Mouse (Mus musculus): ENCODE measurements around the gene Rab40c. TPM values are rescaled to one million over a fixed set of nuclear protein-coding genes. Genes with fewer than 3 reads are reported as not detected.

The Rab40c gene
- polyA plus RNA-seq, 1 experiment from 2014 or later, result 17.2 TPM

DNA sequence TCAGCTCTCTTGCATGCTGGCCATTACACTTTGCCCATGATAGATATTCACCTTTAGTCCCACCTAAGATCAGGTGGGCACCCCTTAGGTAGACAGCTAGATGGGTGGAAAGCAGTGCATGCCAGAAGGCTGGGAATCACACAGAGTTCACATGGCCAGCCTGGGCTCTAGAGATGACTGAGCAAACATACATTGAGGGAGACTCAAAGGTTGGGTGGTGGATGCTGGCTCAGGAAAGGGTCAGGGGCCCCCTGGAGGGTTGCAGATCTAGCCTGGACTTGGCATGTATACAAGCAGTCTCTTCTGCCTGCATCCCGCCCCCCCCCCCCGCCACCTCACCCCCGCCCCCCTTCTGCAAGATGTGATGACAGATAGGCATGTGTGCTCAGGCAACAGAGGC, 31.2 kb upstream of the Rab40c start:
- no CpG with 5 or more reads among the region's 3 CpGs for WGBS
- Histone ChIP-seq H3K4me1 (ENCODE audit: control insufficient read depth, insufficient read depth, low read length) (peaks cover 8% of the 10 kb centered on the region; the same call in 1 of the 2 replicates), H3K27ac (ENCODE audit: low read length) (no peak overlapping the region), H3K4me3 (ENCODE audit: low read depth, low read length) (no peak overlapping the region), H3K9ac (replicated peaks; ENCODE audit: low read depth, low read length) (0 out of 2 replicates have a peak overlapping the region, but pooled peaks have one; percentile 18), H3K27me3 (ENCODE audit: control insufficient read depth, insufficient read depth, low read length) (peaks cover 28% of the 10 kb centered on the region), H3K9me3 (ENCODE audit: control insufficient read depth, low read depth, low read length) (no peaks in the 10 kb centered on the region), H3K36me3 (ENCODE audit: control insufficient read depth, insufficient read depth, low read length) (no peaks in the 10 kb centered on the region), H3K4me2 (replicated peaks; ENCODE audit: low read depth, low read length) (0 out of 2 replicates have a peak overlapping the region, but pooled peaks have one; percentile 71)
- ATAC-seq (ENCODE audit: insufficient number of reproducible peaks, insufficient read depth, low FRiP score, low read depth), result no peak

DNA sequence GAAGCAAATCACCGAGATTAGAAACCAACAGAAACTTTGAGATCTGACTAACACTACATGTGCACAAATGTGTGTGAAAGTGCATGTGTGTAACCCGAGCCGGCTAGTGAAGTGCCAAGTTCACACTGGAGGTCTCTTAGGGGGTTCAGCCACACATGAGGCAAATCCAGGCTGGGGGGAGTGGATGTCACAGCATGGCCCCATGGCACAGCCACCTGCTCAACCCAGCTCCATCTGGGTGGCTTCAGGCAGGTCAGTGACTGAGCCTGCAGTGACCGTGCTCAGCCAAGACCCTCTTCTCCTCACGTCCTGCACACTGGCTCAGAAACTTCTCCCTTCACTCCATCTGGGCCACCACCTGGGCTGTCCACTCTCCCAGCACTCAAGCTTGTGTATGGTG, 30.5 kb upstream of the Rab40c start:
- ATAC-seq (ENCODE audit: insufficient number of reproducible peaks, insufficient read depth, low FRiP score, low read depth), result no peak
- Histone ChIP-seq H3K9me3 (ENCODE audit: control insufficient read depth, low read depth, low read length) (no peaks in the 10 kb centered on the region), H3K9ac (replicated peaks; ENCODE audit: low read depth, low read length) (no peak overlapping the region), H3K36me3 (ENCODE audit: control insufficient read depth, insufficient read depth, low read length) (no peaks in the 10 kb centered on the region), H3K27me3 (ENCODE audit: control insufficient read depth, insufficient read depth, low read length) (peaks cover 28% of the 10 kb centered on the region), H3K4me3 (ENCODE audit: low read depth, low read length) (no peak overlapping the region), H3K27ac (ENCODE audit: low read length) (no peak overlapping the region), H3K4me2 (replicated peaks; ENCODE audit: low read depth, low read length) (no peak overlapping the region), H3K4me1 (ENCODE audit: control insufficient read depth, insufficient read depth, low read length) (peaks cover 8% of the 10 kb centered on the region; the same call in 1 of the 2 replicates)
- 82% methylated on average over 5 of the region's 5 CpGs for WGBS

DNA sequence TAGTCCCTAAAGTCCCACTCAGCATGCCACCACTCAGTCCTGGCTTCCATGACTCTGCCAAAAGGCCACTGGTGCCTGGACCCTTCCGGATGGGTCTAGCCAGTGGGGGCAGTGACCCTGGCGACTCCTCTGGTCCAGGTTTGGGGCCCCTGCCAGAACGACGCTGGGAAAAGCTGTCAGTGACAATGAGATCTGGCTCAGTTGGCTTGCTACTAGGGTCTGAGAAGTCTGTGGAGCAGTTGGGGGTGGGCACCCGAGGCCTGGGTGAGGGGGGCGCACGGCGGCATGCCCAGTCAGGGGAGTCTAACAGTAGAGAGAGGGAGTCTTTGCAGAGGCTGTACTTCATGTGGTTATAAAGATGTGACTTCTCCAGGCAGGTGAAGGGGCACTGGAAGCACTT, 28.5 kb upstream of the Rab40c start:
- Histone ChIP-seq H3K36me3 (ENCODE audit: control insufficient read depth, insufficient read depth, low read length) (no peaks in the 10 kb centered on the region), H3K27me3 (ENCODE audit: control insufficient read depth, insufficient read depth, low read length) (peaks cover 24% of the 10 kb centered on the region), H3K4me3 (ENCODE audit: low read depth, low read length) (no peak overlapping the region), H3K9ac (replicated peaks; ENCODE audit: low read depth, low read length) (no peak overlapping the region), H3K4me2 (replicated peaks; ENCODE audit: low read depth, low read length) (no peak overlapping the region), H3K9me3 (ENCODE audit: control insufficient read depth, low read depth, low read length) (no peaks in the 10 kb centered on the region), H3K4me1 (ENCODE audit: control insufficient read depth, insufficient read depth, low read length) (peaks cover 8% of the 10 kb centered on the region; the same call in 1 of the 2 replicates), H3K27ac (ENCODE audit: low read length) (no peak overlapping the region)
- ATAC-seq (ENCODE audit: insufficient number of reproducible peaks, insufficient read depth, low FRiP score, low read depth), result no peak
- WGBS, result 79% methylated on average over 8 of the region's 8 CpGs

DNA sequence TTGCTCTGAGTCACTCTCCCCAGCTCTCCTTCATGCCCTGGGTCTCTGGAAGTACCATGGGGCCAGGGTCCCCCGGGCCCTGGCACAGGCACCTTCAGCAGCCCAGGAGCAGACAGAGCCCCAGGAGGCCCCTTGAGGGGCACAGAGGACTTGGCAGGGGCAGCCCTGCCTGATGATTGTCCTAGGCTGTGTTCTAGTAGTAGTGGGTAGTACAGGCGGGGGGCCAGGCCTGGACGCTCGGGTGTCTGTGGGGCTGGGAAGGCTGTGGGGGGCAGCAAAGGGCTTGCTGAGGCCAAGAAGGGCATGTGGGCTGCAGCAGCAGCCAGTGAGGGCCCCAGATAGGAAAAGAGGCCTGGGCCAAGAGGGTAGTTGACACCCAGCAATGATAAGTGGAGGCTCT, 28.0 kb upstream of the Rab40c start:
- Histone ChIP-seq H3K9me3 (ENCODE audit: control insufficient read depth, low read depth, low read length) (no peaks in the 10 kb centered on the region), H3K9ac (replicated peaks; ENCODE audit: low read depth, low read length) (no peak overlapping the region), H3K27ac (ENCODE audit: low read length) (no peak overlapping the region), H3K4me3 (ENCODE audit: low read depth, low read length) (no peak overlapping the region), H3K36me3 (ENCODE audit: control insufficient read depth, insufficient read depth, low read length) (no peaks in the 10 kb centered on the region), H3K4me2 (replicated peaks; ENCODE audit: low read depth, low read length) (no peak overlapping the region), H3K27me3 (ENCODE audit: control insufficient read depth, insufficient read depth, low read length) (peaks cover 20% of the 10 kb centered on the region), H3K4me1 (ENCODE audit: control insufficient read depth, insufficient read depth, low read length) (peaks cover 8% of the 10 kb centered on the region; the same call in 1 of the 2 replicates)
- ATAC-seq (ENCODE audit: insufficient number of reproducible peaks, insufficient read depth, low FRiP score, low read depth), result no peak
- 81% methylated on average over 4 of the region's 4 CpGs for WGBS

DNA sequence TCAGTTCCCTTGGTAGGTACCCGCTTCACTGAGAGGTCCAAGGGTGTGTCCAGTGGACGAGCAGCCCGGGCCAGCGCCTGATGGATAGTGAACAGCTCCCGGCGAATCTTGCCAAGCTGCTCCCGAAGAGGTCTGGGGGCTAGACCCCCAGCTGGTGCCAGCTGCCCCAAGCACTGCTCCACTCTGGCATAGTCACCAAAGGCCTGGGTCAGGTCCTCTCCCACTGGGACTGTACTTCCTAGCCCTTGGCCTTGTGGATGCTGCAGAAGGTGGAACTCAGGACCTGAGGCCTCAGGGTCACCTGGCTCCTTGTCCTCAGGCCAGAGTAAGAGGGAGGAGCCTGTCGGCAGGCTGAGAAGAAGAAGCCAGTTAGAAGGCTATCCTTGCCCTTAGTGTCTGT, 27.4 kb upstream of the Rab40c start:
- peaks cover 13% of the 10 kb centered on the region for H3K27me3 ChIP-seq (ENCODE audit: control insufficient read depth, insufficient read depth, low read length)
- H3K36me3 ChIP-seq (ENCODE audit: control insufficient read depth, insufficient read depth, low read length), result no peaks in the 10 kb centered on the region
- H3K4me1 ChIP-seq (ENCODE audit: control insufficient read depth, insufficient read depth, low read length), result peaks cover 7% of the 10 kb centered on the region; the same call in 1 of the 2 replicates
- no peaks in the 10 kb centered on the region for H3K9me3 ChIP-seq (ENCODE audit: control insufficient read depth, low read depth, low read length)
- 81% methylated on average over 8 of the region's 8 CpGs for WGBS
- ATAC-seq (ENCODE audit: insufficient number of reproducible peaks, insufficient read depth, low FRiP score, low read depth), result no peak
- H3K9ac ChIP-seq (replicated peaks; ENCODE audit: low read depth, low read length), result no peak overlapping the region
- H3K27ac ChIP-seq (ENCODE audit: low read length), result no peak overlapping the region
- H3K4me3 ChIP-seq (ENCODE audit: low read depth, low read length), result no peak overlapping the region
- no peak overlapping the region for H3K4me2 ChIP-seq (replicated peaks; ENCODE audit: low read depth, low read length)

DNA sequence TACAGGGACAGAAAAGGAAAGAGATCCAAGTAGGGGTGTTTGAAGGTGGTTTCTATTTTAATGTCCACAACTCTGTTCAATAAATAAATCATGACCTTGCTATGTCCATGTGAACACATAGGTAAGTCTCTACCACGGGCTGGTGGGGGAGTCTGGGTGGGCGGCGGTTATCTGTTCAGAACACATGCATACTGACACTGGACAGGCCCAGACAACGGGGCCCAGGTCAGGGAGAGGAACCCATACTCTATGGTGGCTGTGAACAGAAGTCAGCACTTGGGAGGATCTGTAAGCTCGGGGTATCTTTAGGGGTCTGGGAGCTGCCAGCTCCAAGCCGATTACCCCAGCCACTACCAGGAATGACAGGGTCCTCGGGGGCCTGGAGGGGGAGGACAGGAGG, 26.8 kb upstream of the Rab40c start:
- Histone ChIP-seq H3K27me3 (ENCODE audit: control insufficient read depth, insufficient read depth, low read length) (peaks cover 10% of the 10 kb centered on the region), H3K9me3 (ENCODE audit: control insufficient read depth, low read depth, low read length) (no peaks in the 10 kb centered on the region), H3K4me2 (replicated peaks; ENCODE audit: low read depth, low read length) (no peak overlapping the region), H3K4me3 (ENCODE audit: low read depth, low read length) (no peak overlapping the region), H3K9ac (replicated peaks; ENCODE audit: low read depth, low read length) (no peak overlapping the region), H3K27ac (ENCODE audit: low read length) (no peak overlapping the region), H3K36me3 (ENCODE audit: control insufficient read depth, insufficient read depth, low read length) (no peaks in the 10 kb centered on the region), H3K4me1 (ENCODE audit: control insufficient read depth, insufficient read depth, low read length) (peaks cover 4% of the 10 kb centered on the region; the same call in 1 of the 2 replicates)
- 76% methylated on average over 7 of the region's 7 CpGs for WGBS
- no peak for ATAC-seq (ENCODE audit: insufficient number of reproducible peaks, insufficient read depth, low FRiP score, low read depth)

DNA sequence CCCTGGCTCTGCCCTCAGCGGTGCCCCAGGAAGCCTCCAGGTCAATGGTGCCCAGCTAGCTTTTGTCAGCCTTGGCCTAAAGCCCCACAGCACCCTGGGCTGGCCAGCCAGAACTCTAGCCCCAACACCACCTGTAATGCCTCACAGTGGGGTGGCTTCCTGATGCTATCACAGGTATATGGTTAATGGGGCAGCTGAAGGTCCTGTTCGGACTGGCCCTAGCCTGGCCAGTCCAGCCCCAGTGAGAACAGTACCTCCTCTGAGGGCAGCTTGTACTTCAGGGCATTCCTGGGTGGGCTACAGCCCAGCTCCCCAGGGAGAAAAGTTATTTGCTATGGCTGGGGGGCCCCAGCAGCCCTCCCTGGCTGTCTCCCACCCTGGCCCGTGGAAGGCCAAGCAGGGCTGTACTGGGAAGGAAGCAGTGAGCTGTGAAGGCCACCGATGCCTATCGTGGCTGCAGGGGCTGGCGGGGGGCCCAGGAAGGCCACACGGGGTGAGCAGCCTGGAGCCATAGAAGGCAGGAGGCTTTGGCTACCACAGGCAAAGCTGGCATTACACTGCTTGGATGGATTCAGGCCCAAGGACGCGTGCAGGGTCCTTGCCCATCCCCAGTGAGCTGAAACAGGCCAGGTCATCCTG, 26.1 kb upstream of the Rab40c start:
- Histone ChIP-seq H3K4me1 (ENCODE audit: control insufficient read depth, insufficient read depth, low read length) (peaks cover 6% of the 10 kb centered on the region; the same call in 1 of the 2 replicates), H3K27ac (ENCODE audit: low read length) (no peak overlapping the region), H3K27me3 (ENCODE audit: control insufficient read depth, insufficient read depth, low read length) (0 out of 2 replicates have a peak, but pooled peaks cover 5% of the 10 kb centered on the region), H3K4me2 (replicated peaks; ENCODE audit: low read depth, low read length) (no peak overlapping the region), H3K4me3 (ENCODE audit: low read depth, low read length) (no peak overlapping the region), H3K36me3 (ENCODE audit: control insufficient read depth, insufficient read depth, low read length) (no peaks in the 10 kb centered on the region), H3K9me3 (ENCODE audit: control insufficient read depth, low read depth, low read length) (no peaks in the 10 kb centered on the region), H3K9ac (replicated peaks; ENCODE audit: low read depth, low read length) (no peak overlapping the region)
- 69% methylated on average over 9 of the region's 9 CpGs for WGBS
- ATAC-seq (ENCODE audit: insufficient number of reproducible peaks, insufficient read depth, low FRiP score, low read depth), result no peak

DNA sequence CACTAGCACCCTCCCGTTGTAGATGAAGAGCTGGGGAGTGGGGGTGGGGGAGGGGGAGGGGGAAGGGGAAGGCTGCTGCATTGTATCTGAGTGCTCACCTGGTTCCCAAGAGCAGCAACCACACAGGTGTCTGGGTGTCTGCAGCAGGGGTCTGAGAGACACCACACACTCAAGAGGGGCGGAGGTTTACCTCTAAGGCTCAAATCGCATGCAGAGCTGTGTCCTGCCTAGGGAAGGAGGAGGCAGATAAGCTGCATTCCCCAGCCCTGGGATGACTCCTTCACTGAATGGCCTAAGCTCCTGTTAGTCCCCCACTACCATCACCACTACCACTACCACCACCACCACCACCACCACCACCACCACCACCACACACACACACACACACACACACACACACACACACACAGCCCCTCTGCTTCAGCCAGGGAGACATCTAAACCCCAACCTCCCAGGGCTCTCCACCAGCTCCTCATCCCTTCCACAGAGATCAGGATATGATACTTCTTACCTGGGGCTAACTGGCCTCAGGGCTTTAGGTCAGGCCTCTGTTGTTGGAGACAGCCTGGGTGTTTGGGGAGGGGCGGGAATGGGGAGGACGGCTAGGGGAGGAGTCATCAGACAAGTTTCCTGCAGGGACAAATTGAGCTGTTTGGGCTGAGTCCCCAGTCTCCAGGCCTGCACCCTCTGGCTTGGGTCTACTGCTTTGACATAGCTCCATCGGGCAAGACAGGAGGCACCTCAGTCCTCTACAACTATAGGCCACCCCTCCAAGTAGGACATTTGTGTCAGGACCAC, 25.0 kb upstream of the Rab40c start, which contains the start of the genes Pigq and Nhlrc4:
TSS of gene Pigq (minus strand) at position 571 of the 798 bp plus-strand sequence.
TSS of gene Nhlrc4 (minus strand) at position 596 of the 798 bp plus-strand sequence.
- H3K9ac ChIP-seq (replicated peaks; ENCODE audit: low read depth, low read length), result no peak within 1 kb of the TSS
- H3K4me1 ChIP-seq (ENCODE audit: control insufficient read depth, insufficient read depth, low read length), result peaks cover 6% of the 10 kb centered on the region; the same call in 1 of the 2 replicates
- no peaks in the 10 kb centered on the region for H3K27me3 ChIP-seq (ENCODE audit: control insufficient read depth, insufficient read depth, low read length)
- no peak within 1 kb of the TSS for H3K4me3 ChIP-seq (ENCODE audit: low read depth, low read length)
- H3K36me3 ChIP-seq (ENCODE audit: control insufficient read depth, insufficient read depth, low read length), result no peaks in the 10 kb centered on the region
- H3K4me2 ChIP-seq (replicated peaks; ENCODE audit: low read depth, low read length), result no peak within 1 kb of the TSS
- no peak within 1 kb of the TSS for H3K27ac ChIP-seq (ENCODE audit: low read length)
- 61% methylated on average over 6 of the region's 6 CpGs for WGBS
- no peaks in the 10 kb centered on the region for H3K9me3 ChIP-seq (ENCODE audit: control insufficient read depth, low read depth, low read length)
- no peak for ATAC-seq (ENCODE audit: insufficient number of reproducible peaks, insufficient read depth, low FRiP score, low read depth)

Data from stomach, embryonic 14.5 days (tissue).